ENCODE assay signal across 19 mouse cellular contexts in the genomic region with DNA sequence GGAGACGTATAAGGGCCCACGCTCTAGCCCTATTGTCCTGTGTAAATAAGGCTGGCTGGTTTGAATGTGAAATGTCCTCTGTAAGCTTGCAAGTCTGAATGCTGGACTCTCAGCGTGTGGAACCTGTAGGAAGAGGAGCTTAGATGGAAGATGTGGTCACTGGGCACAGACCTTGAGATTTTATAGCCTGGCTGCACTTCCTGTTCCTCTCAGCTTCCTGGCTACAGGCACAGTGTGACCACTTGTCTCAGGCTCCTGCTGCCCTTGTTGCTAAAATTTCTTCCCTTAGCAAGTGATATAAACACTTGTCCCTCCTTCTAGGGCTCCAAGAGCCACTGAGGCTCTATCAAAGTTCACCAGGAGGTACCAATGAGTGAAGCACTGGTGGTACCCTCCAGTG.
"Had no signal": no experiment of that assay in that cellular context is flagged by ENCODE, and none has a peak within 500 bp of the region (broad histone marks: within the 10 kb centered on the region; RNA-seq: fewer than 3 reads in every experiment).

No protein-coding gene starts in this region.

- DNase-seq: lung, adult 18-20 months; lung, embryonic 14.5 days; lung, postnatal 10 days; lung, postnatal 4 days; midbrain, embryonic 14.5 days; retina, postnatal 1 day; right cerebral cortex, adult 18-20 months; right cerebral cortex, postnatal 25 days; right cerebral cortex, postnatal 4 days; thymus, adult 2 months; thymus, postnatal 25 days; thymus, postnatal 4 days had no signal

- H3K4me3 ChIP-seq: midbrain, embryonic 10.5 days; midbrain, embryonic 12.5 days; myocyte; neural tube, embryonic 13.5 days; neural tube, embryonic 15.5 days; stomach, embryonic 15.5 days had no signal

- H3K27ac ChIP-seq: midbrain, embryonic 10.5 days; midbrain, embryonic 12.5 days; neural tube, embryonic 13.5 days; neural tube, embryonic 15.5 days; stomach, embryonic 15.5 days; stomach, postnatal 0 days had no signal
